Comparison of ENCODE assay signal across 10 mouse cellular contexts in the genomic region with DNA sequence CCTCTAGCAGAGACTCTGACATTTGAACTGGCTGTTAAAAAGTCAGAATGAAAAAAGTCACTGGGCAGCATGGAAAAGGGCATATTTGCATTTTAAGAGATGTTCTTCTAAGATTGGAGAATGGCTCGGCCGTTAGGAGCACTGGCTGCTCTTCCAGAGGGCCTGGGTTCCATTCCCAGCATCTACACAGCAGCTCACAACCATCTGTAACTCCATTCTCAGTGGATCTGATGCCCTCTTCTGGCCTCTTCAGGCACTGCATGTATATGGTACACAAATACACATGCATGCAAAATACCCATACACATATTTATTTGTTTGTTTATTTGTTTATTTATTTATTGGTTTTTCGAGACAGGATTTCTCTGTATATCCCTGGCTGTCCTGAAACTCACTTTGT. TPM values are rescaled to one million over a fixed set of nuclear protein-coding genes. Genes with fewer than 3 reads are reported as not detected.
DNase-seq lines count a peak whose midpoint lies in the region; ATAC-seq and TF ChIP-seq lines count a peak whose summit lies in the region.
"Had no signal": no experiment of that assay in that cellular context is flagged by ENCODE, and none has a peak within 500 bp of the region (broad histone marks: within the 10 kb centered on the region; RNA-seq: fewer than 3 reads in every experiment).

No protein-coding gene starts in this region.

- ATAC-seq in forebrain, postnatal 0 days, result no peak
- ATAC-seq in forebrain, embryonic 13.5 days, result no peak
- ATAC-seq in liver, embryonic 12.5 days, result no peak
- no peak for ATAC-seq in forebrain, embryonic 15.5 days (replicated peaks)
- no peak for ATAC-seq in midbrain, embryonic 13.5 days

- no peak for DNase-seq in forebrain, postnatal 0 days
- peak; percentile 72 for DNase-seq in 416B (ENCODE audit: low read depth)
- no peak for DNase-seq in left cerebral cortex, postnatal 14 days (ENCODE audit: low spot score in 2 of 2)
- DNase-seq: gastrocnemius, postnatal 10 days had no signal

- no peak for TF ChIP-seq POLR2A in bone marrow, adult 2 months (IDR thresholded peaks at IDR 0.05; ENCODE audit: borderline replicate concordance, control insufficient read depth, low read depth, low read length)

- H3K4me1 ChIP-seq in forebrain, postnatal 0 days (ENCODE audit: insufficient read depth), result peaks cover 4% of the 10 kb centered on the region
- peaks cover 22% of the 10 kb centered on the region for H3K4me1 ChIP-seq in forebrain, embryonic 13.5 days
- H3K4me1 ChIP-seq in bone marrow, adult 2 months (ENCODE audit: control insufficient read depth, insufficient read depth, low read length), result peaks cover 2% of the 10 kb centered on the region
- peaks cover 26% of the 10 kb centered on the region for H3K4me1 ChIP-seq in liver, embryonic 12.5 days
- H3K4me1 ChIP-seq in forebrain, embryonic 15.5 days, result peaks cover 19% of the 10 kb centered on the region
- peaks cover 33% of the 10 kb centered on the region for H3K4me1 ChIP-seq in midbrain, embryonic 13.5 days (replicated peaks)

- H3K4me3 ChIP-seq in forebrain, postnatal 0 days (ENCODE audit: low read depth, low read length), result no peak overlapping the region
- H3K4me3 ChIP-seq in forebrain, embryonic 13.5 days, result no peak overlapping the region
- no peak overlapping the region for H3K4me3 ChIP-seq in bone marrow, adult 2 months (replicated peaks; ENCODE audit: control insufficient read depth, low read depth, low read length)
- no peak overlapping the region for H3K4me3 ChIP-seq in liver, embryonic 12.5 days
- H3K4me3 ChIP-seq in forebrain, embryonic 15.5 days, result no peak overlapping the region
- no peak overlapping the region for H3K4me3 ChIP-seq in midbrain, embryonic 13.5 days (replicated peaks)

- H3K27me3 ChIP-seq in forebrain, postnatal 0 days (ENCODE audit: insufficient read depth, low read length), result no peaks in the 10 kb centered on the region
- H3K27me3 ChIP-seq in forebrain, embryonic 13.5 days, result no peaks in the 10 kb centered on the region
- no peaks in the 10 kb centered on the region; the same call in 1 of the 2 replicates for H3K27me3 ChIP-seq in liver, embryonic 12.5 days (replicated peaks)
- H3K27me3 ChIP-seq in forebrain, embryonic 15.5 days, result no peaks in the 10 kb centered on the region
- H3K27me3 ChIP-seq in midbrain, embryonic 13.5 days, result no peaks in the 10 kb centered on the region
- H3K27me3 ChIP-seq: limb, embryonic 15.5 days had no signal

- WGBS in forebrain, postnatal 0 days, result 87% methylated on average over 3 of the region's 3 CpGs
- 92% methylated on average over 3 of the region's 3 CpGs for WGBS in forebrain, embryonic 13.5 days
- 77% methylated on average over 3 of the region's 3 CpGs for WGBS in bone marrow, adult 2 months
- whole genome bisulfite sequencing in liver, embryonic 12.5 days (ENCODE audit: insufficient replicate concordance), result 64% methylated on average over 3 of the region's 3 CpGs
- 91% methylated on average over 3 of the region's 3 CpGs for WGBS in forebrain, embryonic 15.5 days
- WGBS in midbrain, embryonic 13.5 days, result 86% methylated on average over 3 of the region's 3 CpGs

- no peak overlapping the region for H3K9ac ChIP-seq in forebrain, postnatal 0 days
- no peak overlapping the region for H3K9ac ChIP-seq in forebrain, embryonic 13.5 days
- H3K9ac ChIP-seq in liver, embryonic 12.5 days, result no peak overlapping the region
- H3K9ac ChIP-seq in forebrain, embryonic 15.5 days (replicated peaks), result no peak overlapping the region
- H3K9ac ChIP-seq in midbrain, embryonic 13.5 days (replicated peaks), result no peak overlapping the region
- H3K9ac ChIP-seq: limb, embryonic 15.5 days had no signal

- peak; percentile 60 for TF ChIP-seq CTCF in forebrain, postnatal 0 days (IDR thresholded peaks at IDR 0.05; ENCODE audit: low read depth)
- peak; percentile 30 for TF ChIP-seq CTCF in bone marrow, adult 2 months (IDR thresholded peaks at IDR 0.05; ENCODE audit: control insufficient read depth, insufficient read depth, low read length)

- H3K9me3 ChIP-seq in forebrain, postnatal 0 days (ENCODE audit: low read length), result no peaks in the 10 kb centered on the region
- H3K9me3 ChIP-seq in forebrain, embryonic 13.5 days (replicated peaks), result peaks cover 7% of the 10 kb centered on the region; the same call in 1 of the 2 replicates
- 0 out of 2 replicates have a peak, but pooled peaks cover 3% of the 10 kb centered on the region for H3K9me3 ChIP-seq in liver, embryonic 12.5 days (replicated peaks)
- H3K9me3 ChIP-seq in forebrain, embryonic 15.5 days, result no peaks in the 10 kb centered on the region
- no peaks in the 10 kb centered on the region for H3K9me3 ChIP-seq in midbrain, embryonic 13.5 days
- H3K9me3 ChIP-seq: limb, embryonic 15.5 days had no signal

- intact Hi-C loops in left cerebral cortex, postnatal 14 days (cut with DNase I), result loop anchor here (2.0 kb wide), 1 partner anchor 30 kb away; no protein-coding TSS in a partner anchor

- no peak overlapping the region for H3K4me2 ChIP-seq in forebrain, postnatal 0 days (ENCODE audit: low read depth)
- H3K4me2 ChIP-seq in forebrain, embryonic 13.5 days, result no peak overlapping the region
- peak overlapping the region; percentile 97; the same call in 1 of the 2 replicates for H3K4me2 ChIP-seq in liver, embryonic 12.5 days
- H3K4me2 ChIP-seq in forebrain, embryonic 15.5 days (replicated peaks), result no peak overlapping the region
- no peak overlapping the region for H3K4me2 ChIP-seq in midbrain, embryonic 13.5 days (replicated peaks)
- H3K4me2 ChIP-seq: limb, embryonic 15.5 days had no signal

- peaks cover 10% of the 10 kb centered on the region for H3K36me3 ChIP-seq in forebrain, postnatal 0 days (ENCODE audit: insufficient read depth)
- peaks cover 8% of the 10 kb centered on the region for H3K36me3 ChIP-seq in forebrain, embryonic 13.5 days (ENCODE audit: poor library complexity, severe bottlenecking)
- peaks cover 11% of the 10 kb centered on the region for H3K36me3 ChIP-seq in liver, embryonic 12.5 days
- peaks cover 8% of the 10 kb centered on the region; the same call in 1 of the 2 replicates for H3K36me3 ChIP-seq in forebrain, embryonic 15.5 days
- peaks cover 15% of the 10 kb centered on the region for H3K36me3 ChIP-seq in midbrain, embryonic 13.5 days

- H3K27ac ChIP-seq in forebrain, postnatal 0 days (ENCODE audit: low read depth, low read length), result no peak overlapping the region
- H3K27ac ChIP-seq in forebrain, embryonic 13.5 days, result no peak overlapping the region
- peak overlapping the region; percentile 98; the same call in 1 of the 2 replicates for H3K27ac ChIP-seq in bone marrow, adult 2 months (ENCODE audit: control insufficient read depth, insufficient read depth, low read depth, low read length, poor library complexity)
- peak overlapping the region; percentile 55 for H3K27ac ChIP-seq in liver, embryonic 12.5 days
- no peak overlapping the region for H3K27ac ChIP-seq in forebrain, embryonic 15.5 days (replicated peaks)
- no peak overlapping the region for H3K27ac ChIP-seq in midbrain, embryonic 13.5 days

RNA-seq across cellular contexts. Expression of a gene that starts 0.7 kb away (rescaled TPM):
- 5.8 and 5.9 TPM in 2 replicates for total RNA-seq in forebrain, postnatal 0 days (2014; rRNA removed)
- 5.7 and 7.1 TPM in 2 replicates for polyA plus RNA-seq in forebrain, postnatal 0 days (2015; fragmentation: Nextera tagmentation; extraction: Ambion mirVana)
- polyA plus RNA-seq in forebrain, embryonic 13.5 days (2015; fragmentation: Nextera tagmentation; extraction: Ambion mirVana), result 4.4 and 4.5 TPM in 2 replicates
- polyA plus RNA-seq in bone marrow, adult 2 months (2011; ENCODE audit: insufficient read depth, insufficient read length, low replicate concordance, missing spikeins), result 11.6 and 25.0 TPM in 2 replicates
- polyA plus RNA-seq in liver, embryonic 12.5 days (2016; fragmentation: Nextera tagmentation; extraction: Ambion mirVana), result 3.6 and 4.0 TPM in 2 replicates
- 4.5 and 5.2 TPM in 2 replicates for polyA plus RNA-seq in forebrain, embryonic 15.5 days (2015; fragmentation: Nextera tagmentation; extraction: Ambion mirVana)
- polyA plus RNA-seq in midbrain, embryonic 13.5 days (2015; fragmentation: Nextera tagmentation; extraction: Ambion mirVana), result 3.3 and 3.5 TPM in 2 replicates
- 10 to 100 TPM; 11.4 to 11.6 TPM for total RNA-seq in left cerebral cortex, postnatal 14 days (2021)

RNA-seq across cellular contexts. Expression of a gene that starts 17.8 kb away (rescaled TPM):
- 0.33 and 1.0 TPM in 2 replicates for total RNA-seq in forebrain, postnatal 0 days (2014; rRNA removed)
- 0.43 and 1.0 TPM in 2 replicates for polyA plus RNA-seq in forebrain, postnatal 0 days (2015; fragmentation: Nextera tagmentation; extraction: Ambion mirVana)
- polyA plus RNA-seq in forebrain, embryonic 13.5 days (2015; fragmentation: Nextera tagmentation; extraction: Ambion mirVana), result 0.39 and 0.40 TPM in 2 replicates
- polyA plus RNA-seq in bone marrow, adult 2 months (2011; ENCODE audit: insufficient read depth, insufficient read length, low replicate concordance, missing spikeins), result 2.7 and 7.3 TPM in 2 replicates
- 0.15 and 0.17 TPM in 2 replicates for polyA plus RNA-seq in liver, embryonic 12.5 days (2016; fragmentation: Nextera tagmentation; extraction: Ambion mirVana)
- 0.59 and 0.61 TPM in 2 replicates for polyA plus RNA-seq in forebrain, embryonic 15.5 days (2015; fragmentation: Nextera tagmentation; extraction: Ambion mirVana)
- polyA plus RNA-seq in midbrain, embryonic 13.5 days (2015; fragmentation: Nextera tagmentation; extraction: Ambion mirVana), result 0.48 and 0.64 TPM in 2 replicates
- total RNA-seq in left cerebral cortex, postnatal 14 days (2021), result under 1 TPM; 0.53 to 0.82 TPM

RNA-seq across cellular contexts. Expression of a gene that starts 19.3 kb away (rescaled TPM):
- 30.6 and 45.2 TPM in 2 replicates for total RNA-seq in forebrain, postnatal 0 days (2014; rRNA removed)
- polyA plus RNA-seq in forebrain, postnatal 0 days (2015; fragmentation: Nextera tagmentation; extraction: Ambion mirVana), result 15.2 and 20.4 TPM in 2 replicates
- 9.2 and 10.9 TPM in 2 replicates for polyA plus RNA-seq in forebrain, embryonic 13.5 days (2015; fragmentation: Nextera tagmentation; extraction: Ambion mirVana)
- polyA plus RNA-seq in bone marrow, adult 2 months (2011; ENCODE audit: insufficient read depth, insufficient read length, low replicate concordance, missing spikeins), result 45.0 and 74.1 TPM in 2 replicates
- polyA plus RNA-seq in liver, embryonic 12.5 days (2016; fragmentation: Nextera tagmentation; extraction: Ambion mirVana), result 20.1 and 21.7 TPM in 2 replicates
- polyA plus RNA-seq in forebrain, embryonic 15.5 days (2015; fragmentation: Nextera tagmentation; extraction: Ambion mirVana), result 14.2 and 15.6 TPM in 2 replicates
- polyA plus RNA-seq in midbrain, embryonic 13.5 days (2015; fragmentation: Nextera tagmentation; extraction: Ambion mirVana), result 17.3 and 18.1 TPM in 2 replicates
- total RNA-seq in left cerebral cortex, postnatal 14 days (2021), result 10 to 100 TPM; 62.2 to 67.9 TPM

RNA-seq across cellular contexts. Expression of a gene that starts 28.6 kb away (rescaled TPM):
- 3.5 and 7.8 TPM in 2 replicates for total RNA-seq in forebrain, postnatal 0 days (2014; rRNA removed)
- polyA plus RNA-seq in forebrain, postnatal 0 days (2015; fragmentation: Nextera tagmentation; extraction: Ambion mirVana), result 5.0 and 7.0 TPM in 2 replicates
- polyA plus RNA-seq in forebrain, embryonic 13.5 days (2015; fragmentation: Nextera tagmentation; extraction: Ambion mirVana), result not detected in 2 replicates
- 1.4 TPM in 1 of 2 replicates, not detected in the other for polyA plus RNA-seq in bone marrow, adult 2 months (2011; ENCODE audit: insufficient read depth, insufficient read length, low replicate concordance, missing spikeins)
- polyA plus RNA-seq in liver, embryonic 12.5 days (2016; fragmentation: Nextera tagmentation; extraction: Ambion mirVana), result not detected in 2 replicates
- 0.32 TPM in 1 of 2 replicates, not detected in the other for polyA plus RNA-seq in forebrain, embryonic 15.5 days (2015; fragmentation: Nextera tagmentation; extraction: Ambion mirVana)
- not detected in 2 replicates for polyA plus RNA-seq in midbrain, embryonic 13.5 days (2015; fragmentation: Nextera tagmentation; extraction: Ambion mirVana)
- total RNA-seq in left cerebral cortex, postnatal 14 days (2021), result 1 to 10 TPM; 1.2 to 1.4 TPM
- total RNA-seq: gastrocnemius, postnatal 10 days had no signal
- polyA plus RNA-seq: limb, embryonic 15.5 days had no signal

RNA-seq across cellular contexts. Expression of a gene that starts 35.2 kb away (rescaled TPM):
- total RNA-seq in forebrain, postnatal 0 days (2014; rRNA removed), result 16.0 and 24.4 TPM in 2 replicates
- polyA plus RNA-seq in forebrain, postnatal 0 days (2015; fragmentation: Nextera tagmentation; extraction: Ambion mirVana), result 6.8 and 14.4 TPM in 2 replicates
- 25.2 and 26.4 TPM in 2 replicates for polyA plus RNA-seq in forebrain, embryonic 13.5 days (2015; fragmentation: Nextera tagmentation; extraction: Ambion mirVana)
- polyA plus RNA-seq in bone marrow, adult 2 months (2011; ENCODE audit: insufficient read depth, insufficient read length, low replicate concordance, missing spikeins), result 24.3 and 50.5 TPM in 2 replicates
- polyA plus RNA-seq in liver, embryonic 12.5 days (2016; fragmentation: Nextera tagmentation; extraction: Ambion mirVana), result 9.5 and 10.0 TPM in 2 replicates
- polyA plus RNA-seq in forebrain, embryonic 15.5 days (2015; fragmentation: Nextera tagmentation; extraction: Ambion mirVana), result 25.7 and 26.4 TPM in 2 replicates
- polyA plus RNA-seq in midbrain, embryonic 13.5 days (2015; fragmentation: Nextera tagmentation; extraction: Ambion mirVana), result 26.2 and 28.5 TPM in 2 replicates
- 10 to 100 TPM; 44.9 to 48.9 TPM for total RNA-seq in left cerebral cortex, postnatal 14 days (2021)

Comparison
In these comparisons a context has a peak if more than half of its experiments do, and no peak if none do; other contexts are left out.
1. H3K27ac ChIP-seq: peak in bone marrow, adult 2 months (single experiment) and liver, embryonic 12.5 days (single experiment); none in forebrain, postnatal 0 days (single experiment), forebrain, embryonic 13.5 days (single experiment), forebrain, embryonic 15.5 days (single experiment) and midbrain, embryonic 13.5 days (single experiment).